ENCODE assay signal across 8 mouse cellular contexts in genomic region chr3:95871392-95871867, GRCm38 (mm10). TPM values are rescaled to one million over a fixed set of nuclear protein-coding genes. Genes with fewer than 3 reads are reported as not detected.
DNase-seq lines count a peak whose midpoint lies in the region; ATAC-seq lines count a peak whose summit lies in the region.

TSS of gene Mrps21 (minus strand) at chr3:95871519.

- under 1% methylated on average over 33 of the region's 33 CpGs for WGBS in hindbrain, embryonic 10.5 days

- peaks cover 39% of the 10 kb centered on the region for H3K36me3 ChIP-seq in hindbrain, embryonic 10.5 days

- ATAC-seq in frontal cortex, adult (ENCODE audit: low TSS enrichment) = peak; percentile 97

- peak; percentile 88 for DNase-seq in MN1 (ENCODE audit: low spot score)
- peak; percentile 79 for DNase-seq in cerebellum, adult 8-10 months
- peak; percentile 90 for DNase-seq in hindbrain, embryonic 10.5 days (ENCODE audit: low spot score)
- peak; percentile 64 to 71 for DNase-seq in layer of hippocampus, postnatal 25 days (ENCODE audit: extremely low spot score in 1 of 2, low spot score in 1 of 2)
- peak; percentile 89 for DNase-seq in lung, postnatal 25 days (ENCODE audit: low spot score)
- peak; percentile 85 for DNase-seq in retina, embryonic 14.5 days (ENCODE audit: low spot score)
- peak; percentile 84 for DNase-seq in thymus, postnatal 4 days

- peak within 1 kb of the TSS; percentile 80 for H3K4me3 ChIP-seq in hindbrain, embryonic 10.5 days

- H3K4me1 ChIP-seq in hindbrain, embryonic 10.5 days (replicated peaks) = peaks cover 21% of the 10 kb centered on the region

- H3K27ac ChIP-seq in hindbrain, embryonic 10.5 days = peak within 1 kb of the TSS; percentile 89

- H3K9me3 ChIP-seq in hindbrain, embryonic 10.5 days = no peaks in the 10 kb centered on the region

- no peaks in the 10 kb centered on the region for H3K27me3 ChIP-seq in hindbrain, embryonic 10.5 days (ENCODE audit: insufficient read depth, poor library complexity, severe bottlenecking)

RNA-seq across cellular contexts. Expression of gene Mrps21, which starts in this region (rescaled TPM):
- polyA plus RNA-seq in hindbrain, embryonic 10.5 days (2016; fragmentation: Nextera tagmentation; extraction: Ambion mirVana) = 379 and 403 TPM in 2 replicates
- 100 to 1,000 TPM; 151 to 172 TPM for total RNA-seq in layer of hippocampus, postnatal 25 days (2021)

Comparison
In these comparisons a context has a peak if more than half of its experiments do, and no peak if none do; other contexts are left out.
1. Peak in every context shown above with its lines: DNase-seq, ATAC-seq, H3K4me3 ChIP-seq and H3K27ac ChIP-seq.